Mouse (Mus musculus) left cerebral cortex, postnatal 25 days (tissue): ENCODE data around the gene Cxcr2. TPM values are rescaled to one million over a fixed set of nuclear protein-coding genes. Genes with fewer than 3 reads are reported as not detected.
"Not testable (repeated sequence)": the region's sequence is repeated elsewhere in the genome, so short reads cannot be mapped to it uniquely, and the experiment has no call there.

ENCODE experiments used
- DNase-seq, 2 experiments: peaks; one replicate each; pipeline ENCODE4 v3.0.0; 2022; ENCODE audit warnings: low spot score in 2 of 2, mixed read lengths in 1 of 2
- intact Hi-C: fragments of 180-260 bp; cut with DNase I; formaldehyde crosslinking; loops from one replicate; pipeline ENCODE4 v1.15.1; 2025
- total RNA-seq, 2 experiments: library from RNA; stranded (reverse); gene quantifications; 2 replicates each; pipeline ENCODE4 v1.2.3; 2021

Gene Cxcr2
- total RNA-seq, 2 experiments from 2014 or later: not detected

DNA sequence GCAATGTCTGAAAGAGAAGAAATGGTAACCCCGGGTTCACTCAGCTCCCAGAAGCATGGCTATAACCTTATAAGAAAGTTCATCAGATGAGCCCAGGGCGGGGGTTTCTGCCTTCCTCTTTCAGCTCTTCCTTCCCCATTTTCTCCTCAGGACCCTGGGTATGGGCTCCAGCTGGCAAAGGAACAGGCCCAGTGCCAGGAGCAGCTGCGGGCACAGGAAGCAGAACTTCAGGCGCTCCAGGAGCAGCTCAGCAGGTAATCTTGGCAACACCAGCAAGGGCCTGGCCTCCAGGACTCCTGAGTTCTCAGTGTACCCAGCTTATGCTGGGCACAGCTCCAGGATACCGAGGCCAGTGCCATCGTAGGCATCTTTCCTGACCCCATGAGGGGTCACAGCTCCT lies 19.8 kb upstream of the Cxcr2 start:
- intact Hi-C loops: no loop called here
- no peak for DNase-seq

- intact Hi-C loops: no loop called here
Measured at GRCm38 (mm10) chr1:74135326-74135950, 18.4 kb upstream of the Cxcr2 start.

DNA sequence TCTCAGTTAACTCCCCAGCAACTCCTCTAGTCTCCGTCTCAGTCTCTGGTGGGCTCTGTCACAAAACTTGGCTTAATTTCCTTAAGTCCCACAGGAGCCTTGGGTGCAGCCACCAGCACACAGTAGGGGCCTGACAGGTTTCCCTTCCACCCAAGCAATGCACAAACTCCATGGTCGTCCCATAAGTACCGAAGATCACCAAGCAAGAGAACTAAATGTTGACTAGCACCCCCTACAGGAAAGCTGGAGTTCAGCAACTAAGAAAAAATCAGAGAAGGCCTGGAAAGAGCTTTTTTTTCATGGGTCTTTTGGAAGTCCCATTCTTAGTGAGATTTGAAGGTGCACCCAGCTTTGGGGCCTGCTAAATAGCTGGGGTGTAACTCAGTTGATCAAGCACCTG lies 14.4 kb upstream of the Cxcr2 start:
- DNase-seq: no peak

More at GRCm38 (mm10) chr1:74135326-74135950, 18.4 kb upstream of the Cxcr2 start:
- no peak for DNase-seq

GRCm38 (mm10) chr1:74141781-74142180 lies 12.0 kb upstream of the Cxcr2 start:
- no peak for DNase-seq
- intact Hi-C loops: no loop called here

More for the DNA sequence above, 14.4 kb upstream of the Cxcr2 start:
- intact Hi-C loops: no loop called here

GRCm38 (mm10) chr1:74149106-74149885 lies 4.5 kb upstream of the Cxcr2 start:
- intact Hi-C loops: no loop called here
- no peak for DNase-seq

DNA sequence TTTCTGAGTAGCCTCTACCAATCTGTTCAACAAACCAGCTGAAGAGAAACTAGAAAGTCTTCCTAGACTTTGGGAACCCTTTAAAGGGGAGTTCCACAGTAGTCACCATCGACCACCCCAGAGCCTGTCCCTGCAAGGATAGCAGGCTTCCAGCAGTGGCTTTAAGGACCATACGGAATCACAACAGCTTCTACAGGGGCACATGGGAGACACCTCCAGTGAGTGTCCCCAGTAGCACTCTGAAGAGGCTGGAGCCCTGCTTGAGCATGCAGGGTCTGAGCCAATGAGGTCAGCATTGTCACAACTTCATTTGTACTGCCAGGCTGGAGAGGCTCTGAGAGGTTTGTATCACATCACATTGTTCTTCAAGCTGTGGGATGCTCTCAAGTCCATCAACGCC lies 3.7 kb upstream of the Cxcr2 start:
- intact Hi-C loops: no loop called here
- no peak for DNase-seq

DNA sequence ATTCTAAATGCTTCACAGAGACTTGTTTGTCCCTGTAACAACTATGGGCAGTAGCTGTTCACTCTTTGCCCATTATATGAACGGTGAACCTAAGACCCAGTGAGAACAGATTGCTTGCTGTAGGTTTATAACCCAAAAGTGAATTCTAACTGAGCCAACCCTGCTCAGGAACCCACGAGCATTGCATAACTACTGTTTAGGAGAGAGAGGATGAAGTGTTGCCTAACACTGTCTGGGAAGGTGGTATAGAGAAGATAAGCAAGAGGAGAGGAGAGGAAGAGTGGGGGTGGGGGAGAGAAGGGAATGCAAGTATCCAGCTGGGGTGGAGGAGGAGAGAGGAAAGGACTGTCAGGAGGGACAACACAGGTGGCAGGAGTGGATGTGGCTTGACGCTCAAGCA lies 2.7 kb upstream of the Cxcr2 start:
- DNase-seq: no peak
- intact Hi-C loops: no loop called here

GRCm38 (mm10) chr1:74155435-74156012 lies 1.7 kb downstream of the Cxcr2 start:
- DNase-seq: no peak
- intact Hi-C loops: no loop called here

- DNase-seq: no peak
- intact Hi-C loops: no loop called here
Measured at GRCm38 (mm10) chr1:74156381-74156910, 2.7 kb downstream of the Cxcr2 start.

- DNase-seq, intact Hi-C loops: not testable (repeated sequence)
Measured at GRCm38 (mm10) chr1:74159613-74160012, 5.8 kb downstream of the Cxcr2 start.

DNA sequence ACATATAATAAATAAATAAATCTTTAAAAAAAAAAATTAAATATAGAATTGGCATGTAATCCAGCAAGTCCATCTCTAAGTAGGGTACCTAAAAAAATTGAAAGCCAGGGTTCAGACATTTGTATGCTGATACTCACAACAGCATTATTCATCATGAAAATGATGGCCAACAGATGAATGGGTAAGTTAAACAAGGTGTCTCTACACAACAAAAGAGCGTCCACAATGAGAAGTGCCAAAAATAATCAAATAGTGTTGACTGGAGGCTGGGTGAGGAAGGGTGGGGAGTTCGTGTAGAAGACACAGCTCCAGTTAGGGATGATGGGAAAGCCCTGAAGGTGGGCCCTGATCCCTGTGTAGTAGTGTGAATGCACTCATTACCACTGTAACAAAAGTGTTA lies 6.2 kb downstream of the Cxcr2 start:
- DNase-seq: no peak
- intact Hi-C loops: no loop called here

DNA sequence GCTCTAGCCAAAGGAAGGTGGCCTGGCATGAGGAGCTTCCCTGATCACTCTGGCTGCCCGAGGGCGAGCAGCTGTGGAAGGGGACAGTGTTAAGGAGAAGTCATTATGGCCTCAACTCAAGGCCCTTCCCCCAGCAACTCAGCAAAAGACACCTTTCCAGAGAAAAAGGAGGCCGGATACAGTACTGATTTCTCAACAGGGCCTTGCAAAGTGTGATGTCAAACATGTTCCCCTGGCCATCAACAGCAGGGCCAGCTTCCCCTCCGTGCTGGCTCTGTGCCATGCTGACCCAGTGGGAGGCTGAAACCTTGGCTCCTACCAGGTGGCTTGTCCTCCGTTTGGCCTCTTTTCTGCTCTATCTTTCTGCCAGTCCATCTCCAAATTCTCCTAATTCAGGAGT lies 13.3 kb downstream of the Cxcr2 start:
- no peak for DNase-seq
- intact Hi-C loops: no loop called here

- DNase-seq: no peak
- intact Hi-C loops: no loop called here
Measured at GRCm38 (mm10) chr1:74169721-74170120, 15.9 kb downstream of the Cxcr2 start.

DNA sequence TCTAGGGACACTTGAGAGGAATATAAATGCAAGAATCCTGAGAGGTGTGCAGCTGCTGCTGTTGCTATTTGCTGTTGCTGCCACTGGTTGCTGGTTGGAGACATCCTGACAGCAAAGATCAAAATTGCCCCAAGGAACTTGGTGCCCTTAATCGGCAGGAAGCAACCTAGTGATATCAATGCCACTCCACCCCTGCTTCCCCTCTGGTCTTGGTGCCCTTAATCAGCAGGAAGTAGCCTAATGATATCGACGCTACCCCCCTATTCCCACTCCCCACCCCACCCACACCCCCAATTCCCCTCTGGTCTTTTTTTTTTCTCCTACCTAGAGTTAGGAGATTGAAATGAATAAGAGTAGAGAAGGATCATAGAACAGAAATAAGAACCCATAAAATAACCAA lies 18.9 kb downstream of the Cxcr2 start:
- intact Hi-C loops: no loop called here
- DNase-seq: no peak

DNA sequence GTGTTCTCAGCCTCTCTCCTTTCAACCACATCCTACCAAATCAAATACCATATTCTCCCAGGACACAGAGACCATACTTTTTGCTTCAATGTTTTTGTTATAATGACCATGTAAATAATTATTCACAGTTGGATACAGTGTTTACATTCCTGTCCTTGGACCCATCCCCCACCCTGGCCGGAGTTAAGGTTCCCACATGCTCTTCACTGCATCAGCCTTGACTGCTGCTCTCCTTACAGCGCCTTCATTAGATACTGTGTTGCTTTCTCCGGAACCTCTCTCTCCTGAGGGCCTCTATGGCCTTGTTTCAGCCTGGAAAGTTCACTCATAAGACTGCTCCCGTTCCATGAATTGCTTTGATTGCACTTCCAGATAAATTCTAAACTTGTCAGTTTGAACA lies 21.9 kb downstream of the Cxcr2 start:
- intact Hi-C loops: no loop called here
- no peak for DNase-seq

- DNase-seq: no peak
- intact Hi-C loops: no loop called here
Measured at GRCm38 (mm10) chr1:74178618-74179017, 24.8 kb downstream of the Cxcr2 start.

DNA sequence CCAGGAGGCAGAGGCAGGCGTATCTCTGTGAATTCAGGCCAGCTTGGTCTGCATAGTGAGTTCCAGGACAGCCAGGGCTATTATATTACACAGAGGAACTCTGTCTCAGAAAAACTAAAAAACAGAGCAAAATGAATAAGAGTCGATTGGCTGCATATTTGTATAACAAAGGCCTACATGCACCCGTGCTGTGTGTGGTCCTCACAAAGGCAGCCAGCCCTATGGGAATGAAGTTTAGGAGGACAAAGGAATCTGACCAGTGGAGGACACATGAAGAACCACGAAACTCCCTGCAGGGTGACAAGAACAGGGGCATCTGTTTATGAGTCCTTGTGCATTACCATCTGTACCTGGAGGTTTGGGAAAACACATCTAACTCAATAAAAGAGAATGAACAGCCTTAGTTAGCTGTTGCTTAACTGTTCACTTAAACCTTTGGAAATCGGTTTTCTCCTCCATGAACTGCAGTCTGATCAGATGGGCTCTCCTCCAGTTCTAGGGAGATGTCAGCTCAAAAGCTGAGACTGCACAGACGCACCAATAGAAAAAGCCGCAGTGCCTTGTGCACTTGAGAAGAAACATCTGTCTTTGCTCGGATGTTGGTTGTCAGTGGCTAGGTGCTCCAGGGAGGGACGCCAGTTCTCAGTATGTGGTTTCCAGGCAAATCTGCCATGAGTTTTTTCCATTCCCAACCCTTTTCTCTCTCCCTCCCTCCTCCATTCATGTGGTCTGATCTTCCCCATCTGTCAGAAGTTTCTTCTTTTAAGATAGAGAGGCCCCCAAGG lies 26.0 kb downstream of the Cxcr2 start:
- intact Hi-C loops: no loop called here
- no peak for DNase-seq

GRCm38 (mm10) chr1:74181462-74181861 lies 27.7 kb downstream of the Cxcr2 start:
- DNase-seq: no peak
- intact Hi-C loops: no loop called here

DNA sequence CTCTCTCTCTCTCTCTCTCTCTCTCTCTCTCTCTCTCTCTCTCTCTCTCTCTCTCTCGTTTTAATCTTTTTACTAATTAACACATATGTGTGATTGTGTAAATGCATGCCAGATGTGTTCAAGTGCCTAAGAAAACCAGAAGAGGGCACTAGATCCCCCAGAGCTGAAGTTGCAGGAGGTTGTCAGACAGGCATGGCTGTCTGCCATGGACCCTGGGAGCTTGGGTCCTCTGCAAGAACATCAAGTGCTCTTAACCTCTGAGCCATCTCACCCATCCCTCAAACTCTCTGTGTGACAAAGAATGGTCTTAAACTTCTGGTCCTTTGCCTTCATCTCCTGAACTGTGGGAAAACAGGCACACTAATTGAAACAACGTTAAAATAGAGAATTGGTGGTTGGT lies 29.2 kb downstream of the Cxcr2 start:
- no peak for DNase-seq

GRCm38 (mm10) chr1:74190471-74190870 lies 36.7 kb downstream of the Cxcr2 start:
- intact Hi-C loops: no loop called here
- DNase-seq: no peak

More for the DNA sequence above, 29.2 kb downstream of the Cxcr2 start:
- intact Hi-C loops: no loop called here
